Mouse (Mus musculus): ENCODE data around the gene Prg3.

GRCm38 (mm10) chr2:84962906-84963507 is 25.0 kb upstream of the Prg3 start:
- no peak for TF ChIP-seq CTCF (IDR thresholded peaks at IDR 0.05)
- TF ChIP-seq EP300 (IDR thresholded peaks at IDR 0.05): no peak
